Mouse (Mus musculus) right cerebral cortex, postnatal 10 days (tissue): Measurements from ENCODE around the gene Rubcnl.

Experiments used
- DNase-seq, 2 experiments: peaks; one replicate each; pipeline ENCODE4 v3.0.0; 2021; ENCODE audit warnings: low spot score in 2 of 2

The Rubcnl gene

GRCm38 (mm10) chr14:75017877-75018825 is 2.3 kb downstream of the Rubcnl start:
- DNase-seq = no peak

GRCm38 (mm10) chr14:75018829-75019228 is 3.0 kb downstream of the Rubcnl start:
- DNase-seq = no peak

GRCm38 (mm10) chr14:75020581-75021253 is 4.9 kb downstream of the Rubcnl start:
- DNase-seq = peak; percentile 69 to 73

- no peak for DNase-seq
Measured at GRCm38 (mm10) chr14:75022522-75022921, 6.7 kb downstream of the Rubcnl start.

GRCm38 (mm10) chr14:75024793-75025710 is 9.2 kb downstream of the Rubcnl start:
- DNase-seq = no peak

GRCm38 (mm10) chr14:75030764-75031163 is 14.9 kb downstream of the Rubcnl start:
- DNase-seq = no peak

- no peak for DNase-seq
Measured at GRCm38 (mm10) chr14:75031999-75032575, 16.3 kb downstream of the Rubcnl start.

GRCm38 (mm10) chr14:75032742-75033141 is 16.9 kb downstream of the Rubcnl start:
- DNase-seq = no peak

GRCm38 (mm10) chr14:75034240-75034639 is 18.4 kb downstream of the Rubcnl start:
- DNase-seq = peak in 1 of 2 experiments; percentile 43

- DNase-seq = no peak
Measured at GRCm38 (mm10) chr14:75035431-75035830, 19.6 kb downstream of the Rubcnl start.

GRCm38 (mm10) chr14:75045184-75045583 is 29.4 kb downstream of the Rubcnl start:
- DNase-seq = no peak

GRCm38 (mm10) chr14:75052451-75052850 is 36.6 kb downstream of the Rubcnl start:
- no peak for DNase-seq

- DNase-seq = no peak
Measured at GRCm38 (mm10) chr14:75054455-75055343, 38.9 kb downstream of the Rubcnl start.

- no peak for DNase-seq
Measured at GRCm38 (mm10) chr14:75056861-75057431, 41.1 kb downstream of the Rubcnl start.

GRCm38 (mm10) chr14:75060562-75060961 is 44.7 kb downstream of the Rubcnl start:
- DNase-seq = no peak

GRCm38 (mm10) chr14:75063936-75064335 is 48.1 kb downstream of the Rubcnl start:
- no peak for DNase-seq

- no peak for DNase-seq
Measured at GRCm38 (mm10) chr14:75064520-75064919, 48.7 kb downstream of the Rubcnl start.

GRCm38 (mm10) chr14:75065211-75065610 is 49.4 kb downstream of the Rubcnl start:
- no peak for DNase-seq

- no peak for DNase-seq
Measured at GRCm38 (mm10) chr14:75068430-75069112, 52.7 kb downstream of the Rubcnl start.
